Mouse (Mus musculus) inflammation-experienced regulatory T-cells, adult 6 months (primary cell): Measurements from ENCODE around the gene Aqp11. TPM values are rescaled to one million over a fixed set of nuclear protein-coding genes. Genes with fewer than 3 reads are reported as not detected.

Experiments
- ATAC-seq: one replicate; pipeline ENCODE4 v1.8.0; 2017
- polyA plus RNA-seq, 3 experiments: library from polyadenylated mRNA; unstranded; fragments of 100-300 nt; shearing (Covaris generic); gene quantifications; one replicate each; pipeline ENCODE4 v1.2.1; 2017

The Aqp11 gene
- polyA plus RNA-seq, 3 experiments from 2014 or later: 0.48 to 1.3 (median 1.1) TPM

DNA sequence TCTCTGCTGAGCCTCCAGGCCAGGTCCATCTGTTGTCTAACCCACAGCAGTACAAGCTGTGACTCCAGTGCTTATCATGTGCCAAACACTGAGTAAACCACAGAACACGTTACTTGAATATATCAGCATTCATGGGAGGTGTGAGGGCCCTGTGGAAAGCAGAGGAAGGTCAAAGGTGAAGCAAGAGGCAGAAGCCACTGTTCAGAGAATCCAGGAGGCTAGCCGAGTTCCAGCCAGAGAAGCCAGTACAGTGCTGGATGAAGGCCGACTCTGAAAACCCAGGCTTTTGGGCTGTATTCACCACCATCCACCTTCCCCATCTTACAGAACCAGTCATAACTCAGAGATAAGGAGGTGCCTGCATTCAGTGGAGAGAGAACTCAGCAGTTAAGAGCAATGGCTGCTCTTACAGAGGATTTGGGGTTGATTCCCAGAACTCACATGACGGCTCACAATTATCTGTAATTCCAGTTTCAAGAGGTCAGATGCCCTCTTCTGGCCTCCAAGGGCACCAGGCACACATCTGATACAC is 9.2 kb upstream of the Aqp11 start:
- ATAC-seq: no peak

DNA sequence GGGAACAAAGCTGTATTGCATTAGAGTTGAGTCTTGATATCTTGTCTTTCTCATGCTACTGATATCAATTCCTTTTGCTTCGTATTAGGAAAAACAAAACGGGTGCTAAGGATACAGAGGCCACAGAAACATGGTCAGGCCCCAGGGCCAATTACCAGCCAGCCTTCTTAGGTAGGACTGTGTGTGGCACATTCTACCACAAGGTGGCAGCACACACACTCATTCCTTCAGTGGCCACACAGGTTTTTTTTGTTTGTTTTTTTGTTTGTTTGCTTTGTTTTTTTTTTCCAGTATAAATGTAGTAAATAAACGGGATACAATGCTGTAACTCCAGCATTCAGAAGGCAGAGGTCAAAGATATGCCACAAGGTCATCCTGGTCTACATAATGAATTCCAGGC is 7.2 kb upstream of the Aqp11 start:
- no peak for ATAC-seq

DNA sequence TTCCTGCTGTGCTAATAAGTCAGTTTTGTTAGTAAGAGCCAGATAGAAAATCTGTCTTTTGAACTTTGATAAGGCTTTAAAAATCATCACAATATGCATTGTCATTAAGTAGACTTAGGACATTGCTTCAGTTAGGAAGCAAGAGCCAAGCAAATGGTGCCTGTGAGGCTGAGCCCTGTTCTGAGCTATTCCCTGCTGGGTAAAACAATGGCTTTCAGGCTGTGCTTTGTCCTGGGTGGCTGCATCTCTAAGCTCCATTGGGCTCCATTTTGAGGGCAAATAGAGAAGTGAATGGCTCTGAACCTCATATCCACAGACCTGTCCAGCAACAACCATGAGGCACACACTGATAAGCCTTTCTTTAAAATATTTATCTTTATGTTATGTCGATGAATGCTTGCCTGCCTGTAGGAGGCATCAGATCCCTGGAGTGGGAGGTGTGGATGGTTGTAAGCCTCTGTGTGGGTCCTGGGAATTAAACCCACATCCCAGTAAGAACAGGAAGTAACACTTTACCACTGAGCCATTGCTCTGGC is 3.7 kb upstream of the Aqp11 start:
- ATAC-seq: no peak

DNA sequence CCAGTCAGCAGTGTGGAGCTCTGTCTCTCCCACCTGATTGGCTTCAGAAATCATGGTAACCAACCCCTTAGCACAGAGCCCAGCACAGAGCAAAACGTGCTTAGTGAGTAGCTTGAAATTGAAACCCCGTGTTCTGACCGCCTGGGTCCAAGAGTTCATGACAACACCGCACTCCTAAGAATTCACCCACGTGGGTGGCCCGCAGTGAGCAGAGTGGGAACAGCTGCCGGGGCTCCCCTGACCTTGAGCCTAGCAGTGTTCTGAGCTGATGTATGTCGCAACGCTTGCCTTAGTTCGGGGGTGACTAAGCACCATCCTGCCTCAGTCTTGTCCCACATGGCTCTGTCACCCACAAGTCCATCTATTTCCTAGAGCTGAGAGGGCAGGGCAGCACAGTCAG is 2.9 kb upstream of the Aqp11 start:
- ATAC-seq: no peak

DNA sequence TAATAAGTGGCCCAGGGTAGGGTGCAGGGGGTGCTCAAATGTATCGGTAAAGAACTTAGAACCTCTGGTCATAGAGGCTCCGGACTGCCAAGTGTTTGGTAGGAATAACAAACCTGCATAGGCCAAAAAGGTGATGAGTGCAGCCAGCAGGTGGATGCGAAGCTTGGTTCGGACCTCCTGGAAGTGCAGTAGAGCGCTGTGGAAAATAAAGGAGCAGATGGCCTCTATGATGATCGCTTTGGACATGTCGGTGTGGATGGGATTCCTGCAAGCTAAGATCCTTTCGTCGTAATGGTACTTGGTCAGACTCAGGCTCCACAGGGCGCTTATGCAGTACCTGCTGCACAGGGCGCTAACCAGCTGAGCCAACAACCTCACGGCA is 842 bp downstream of the Aqp11 start:
- ATAC-seq: no peak

DNA sequence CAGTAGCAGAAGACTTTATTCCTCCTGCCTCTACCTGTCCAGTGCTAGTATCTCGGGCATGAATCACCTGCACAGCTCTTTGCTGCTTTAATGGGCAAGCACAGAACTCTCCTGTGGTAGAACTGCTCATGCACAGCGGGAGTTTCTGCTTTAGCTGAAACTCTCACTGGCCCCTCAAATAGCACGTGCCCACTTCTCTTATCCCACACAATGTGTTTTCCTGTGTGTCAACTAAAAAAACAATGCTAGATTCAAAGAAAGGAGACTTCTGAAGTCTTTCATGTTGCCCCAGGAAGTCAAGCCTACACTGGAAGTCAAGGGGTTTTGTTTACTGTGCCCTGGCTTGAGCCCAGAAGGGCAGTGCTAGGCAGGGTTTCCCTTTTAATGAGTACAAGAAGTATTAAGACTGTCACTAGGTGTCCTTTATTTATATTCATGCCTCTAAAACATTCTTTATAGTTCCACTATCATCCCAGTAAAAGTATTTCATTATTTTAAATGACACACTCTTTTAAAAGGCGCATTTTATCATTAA is 2.1 kb downstream of the Aqp11 start:
- ATAC-seq: no peak

DNA sequence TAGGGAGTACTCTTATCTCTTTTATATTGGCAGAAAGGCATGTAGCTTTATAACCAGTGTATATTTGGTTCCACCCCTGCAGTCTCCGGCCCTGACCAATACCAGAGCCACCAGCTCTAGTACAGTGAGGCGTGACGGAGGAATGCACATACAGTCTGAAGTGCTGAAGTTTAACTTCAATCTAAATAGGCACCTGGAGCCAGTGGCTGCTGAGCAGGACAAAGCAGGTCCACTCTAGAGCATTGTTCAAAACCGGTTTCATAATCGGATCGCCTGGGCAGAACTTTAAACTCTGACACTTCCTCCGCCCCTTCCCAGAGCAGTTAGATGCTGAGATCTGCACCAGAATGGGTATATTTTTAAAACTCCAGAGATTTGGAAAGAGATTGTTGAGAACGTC is 3.1 kb downstream of the Aqp11 start:
- no peak for ATAC-seq

DNA sequence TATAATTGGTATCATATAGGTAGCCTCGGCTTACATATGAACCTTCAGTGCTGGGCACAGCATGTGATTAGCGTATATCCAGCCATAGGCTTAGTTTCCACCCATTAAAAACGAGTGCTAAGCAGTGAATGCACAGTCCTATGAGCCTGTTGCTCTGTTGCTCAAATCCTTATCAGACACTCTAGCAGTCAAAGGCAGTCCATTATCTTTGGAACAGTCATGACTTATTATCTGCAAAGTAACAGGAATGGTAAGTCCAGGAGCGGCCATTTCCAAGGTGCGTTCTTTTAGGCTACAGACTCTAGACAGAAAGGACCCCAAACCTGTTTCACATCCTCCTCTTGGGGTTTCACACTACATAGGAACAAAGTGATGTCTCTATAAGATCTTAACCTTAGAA is 4.5 kb downstream of the Aqp11 start:
- no peak for ATAC-seq

DNA sequence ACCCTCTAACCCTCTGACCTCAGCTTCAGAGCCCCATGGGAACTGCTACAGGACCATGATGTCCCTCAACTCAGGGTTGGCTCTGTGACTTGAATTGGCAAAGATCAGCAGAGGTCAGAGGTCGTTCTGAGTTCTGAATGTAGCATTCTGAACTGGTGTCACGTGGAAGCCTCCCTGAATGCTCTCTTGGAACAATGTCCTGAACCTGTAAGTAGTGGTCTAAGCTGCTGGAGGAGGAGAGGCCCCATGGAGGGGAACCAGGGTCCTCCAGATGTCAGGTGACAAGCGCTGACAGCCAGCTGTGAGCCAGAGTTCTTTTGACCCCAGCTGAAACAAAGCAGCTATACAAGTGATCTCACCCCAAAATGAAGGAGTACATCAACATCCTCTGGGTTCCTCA is 7.7 kb downstream of the Aqp11 start:
- ATAC-seq: no peak

DNA sequence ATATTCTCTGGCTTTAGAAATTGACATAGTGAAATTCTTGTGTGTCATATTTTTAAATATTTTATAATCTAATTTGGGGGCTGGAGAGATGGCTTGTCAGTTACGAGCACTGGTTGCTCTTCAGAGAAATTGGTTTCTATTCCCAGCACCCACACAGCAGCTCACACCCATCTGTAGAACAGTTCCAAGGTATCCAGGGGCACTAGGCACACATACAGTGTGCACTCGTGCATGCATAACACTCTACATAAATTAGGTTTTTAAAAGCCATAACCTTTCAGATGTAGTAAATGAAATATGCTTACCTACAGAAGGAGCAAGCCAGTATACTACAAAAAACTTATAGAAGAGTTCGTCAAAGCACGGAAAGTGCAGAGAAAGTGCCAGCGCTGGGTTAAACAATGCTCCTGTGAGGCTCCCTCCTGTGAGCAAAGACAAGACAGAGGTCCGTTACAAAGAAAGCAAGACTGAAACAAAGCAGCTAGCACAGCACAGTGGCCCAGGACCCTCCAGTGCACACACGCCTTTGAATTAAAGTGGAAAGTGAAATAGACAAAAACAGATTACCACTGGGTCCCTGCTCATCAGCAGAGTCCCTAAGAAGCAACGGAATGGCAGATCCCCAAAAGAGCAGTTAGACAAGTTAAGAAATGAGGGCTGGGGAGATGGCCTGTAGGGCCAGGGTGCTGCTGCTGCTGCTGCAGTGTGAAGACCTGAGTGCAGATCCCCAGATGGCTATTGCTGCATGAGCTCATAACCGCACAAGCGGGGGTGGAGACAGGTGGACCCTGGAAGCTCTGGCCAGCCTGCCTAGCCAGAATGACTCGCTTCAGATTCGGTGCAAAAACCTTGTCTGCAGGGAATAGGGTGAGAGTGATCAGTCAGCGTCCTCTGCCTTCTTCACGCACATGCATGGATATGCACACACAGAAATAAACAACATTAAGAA is 9.1 kb downstream of the Aqp11 start:
- no peak for ATAC-seq

DNA sequence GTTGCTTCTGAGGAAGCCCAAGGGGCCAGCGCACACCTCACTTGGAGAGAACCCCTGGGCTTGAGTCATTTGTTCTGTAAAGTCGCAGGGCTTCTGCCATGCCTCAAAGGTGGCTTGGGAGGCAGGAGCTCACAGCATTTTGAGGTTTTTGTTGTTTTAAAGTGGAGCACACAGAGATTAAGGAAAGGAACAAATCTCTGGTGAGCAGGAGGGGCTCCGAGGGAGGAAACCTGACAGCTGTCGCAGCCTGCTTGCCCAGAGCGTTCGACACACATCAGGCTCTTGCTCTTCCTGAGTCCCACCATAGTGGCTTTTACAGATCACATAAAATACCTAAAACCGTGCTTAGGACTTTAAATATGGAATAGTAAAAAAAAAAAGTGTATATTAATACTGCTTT is 11.3 kb downstream of the Aqp11 start:
- ATAC-seq: no peak

DNA sequence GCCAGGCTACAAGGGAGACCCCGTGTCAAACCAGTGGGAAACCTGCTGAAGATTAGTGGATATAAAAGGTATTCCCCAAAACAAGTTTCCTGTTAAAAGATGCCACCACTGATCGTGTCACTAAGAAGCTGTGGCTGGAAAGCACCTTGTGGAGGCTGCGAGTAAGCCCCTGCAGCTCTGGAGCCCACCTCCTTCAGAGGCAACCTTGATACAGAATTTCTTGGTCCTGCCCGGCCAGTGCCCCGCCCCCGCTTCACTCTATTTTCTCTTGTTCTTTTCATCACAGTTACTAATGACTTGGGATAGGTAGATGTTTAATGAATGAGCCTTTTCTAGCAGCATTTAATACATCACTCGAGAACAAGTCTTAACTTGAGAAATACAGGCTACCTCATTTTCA is 12.0 kb downstream of the Aqp11 start:
- ATAC-seq: no peak

DNA sequence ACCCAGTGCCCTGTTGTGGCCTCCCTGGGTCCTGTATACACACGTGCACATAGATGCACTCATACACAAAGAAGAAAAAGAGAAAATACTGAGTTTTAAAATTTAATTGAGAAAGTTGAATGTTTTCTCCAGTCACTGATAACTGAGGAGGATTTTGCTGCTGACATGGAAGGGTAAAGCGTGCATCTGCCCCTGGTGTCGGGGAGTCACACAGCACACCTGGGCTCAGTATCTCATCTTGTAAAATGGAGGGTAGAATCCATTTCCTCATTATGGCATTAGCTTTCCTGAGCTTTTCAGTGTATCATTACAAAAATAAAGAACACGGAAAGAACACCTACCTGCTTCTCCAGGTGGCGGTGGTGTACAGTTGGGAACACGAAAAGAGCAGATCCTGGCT is 12.7 kb downstream of the Aqp11 start:
- ATAC-seq: no peak

DNA sequence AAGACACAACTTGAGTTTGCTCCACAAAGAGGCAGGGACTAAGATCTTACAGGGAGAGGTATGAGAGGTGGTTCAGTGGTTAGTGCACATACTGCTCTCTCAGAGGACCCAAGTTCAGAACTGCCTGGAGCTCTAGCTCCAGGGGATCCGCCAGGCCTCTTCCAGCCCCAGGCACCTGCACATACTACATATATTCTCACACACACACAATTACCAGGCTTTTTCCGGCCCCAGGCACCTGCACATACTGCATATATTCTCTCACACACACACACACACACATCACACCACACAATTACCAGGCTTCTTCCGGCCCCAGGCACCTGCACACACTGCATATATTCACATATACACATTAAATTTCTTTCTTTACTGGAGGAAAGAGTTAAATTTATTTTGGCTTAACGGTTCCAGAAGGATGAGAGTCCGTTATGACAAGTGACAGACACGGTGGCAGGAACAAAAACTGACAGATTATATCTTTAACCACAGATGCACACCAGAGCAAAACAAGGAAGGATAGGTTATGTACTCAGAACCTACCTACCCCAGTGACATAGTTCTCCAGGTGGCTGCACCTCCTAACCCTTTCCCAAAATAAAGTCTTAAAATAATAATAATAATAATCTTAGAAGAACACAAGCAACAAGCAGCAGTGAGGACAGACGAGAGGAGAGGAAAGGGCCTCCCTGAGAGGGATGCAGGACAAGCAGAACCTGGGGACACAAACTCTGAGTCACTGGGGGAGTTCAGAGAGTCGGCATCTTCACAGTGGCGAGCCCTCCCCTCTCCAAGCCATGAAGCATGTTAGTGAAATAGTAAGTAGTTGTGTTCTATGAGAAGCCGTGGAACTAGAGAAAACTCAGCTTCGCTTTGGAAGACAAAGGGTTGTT is 14.2 kb downstream of the Aqp11 start:
- no peak for ATAC-seq

DNA sequence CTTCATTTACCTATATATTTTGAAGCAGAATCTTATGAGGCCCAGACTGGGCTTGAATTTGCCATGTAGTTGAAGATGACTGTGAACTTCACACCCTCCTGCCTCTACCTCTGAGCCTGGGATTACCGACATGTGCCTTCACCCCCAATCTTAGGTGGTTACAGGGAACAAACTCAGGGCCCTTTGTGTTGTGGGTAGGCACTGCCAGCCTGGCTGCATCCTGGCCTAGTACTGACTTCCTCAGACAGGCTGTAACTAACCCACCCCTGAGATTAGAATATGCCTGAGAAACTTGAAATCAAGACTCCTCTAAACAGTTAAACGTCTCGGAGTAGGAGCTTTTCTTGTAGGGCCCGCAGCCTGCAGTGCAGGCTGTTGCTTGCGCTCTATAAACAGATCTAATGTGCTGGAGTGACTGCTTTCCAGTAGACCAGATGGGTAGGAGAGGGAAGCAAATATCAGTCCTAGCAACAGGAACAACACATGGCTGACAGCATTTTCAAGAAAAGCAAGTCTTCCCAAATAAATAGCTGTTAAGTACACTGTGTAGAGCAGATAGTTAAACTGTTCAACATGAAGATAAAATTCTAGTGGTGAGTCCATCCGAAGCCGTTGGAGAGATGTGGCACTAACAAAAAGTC is 15.7 kb downstream of the Aqp11 start:
- no peak for ATAC-seq

DNA sequence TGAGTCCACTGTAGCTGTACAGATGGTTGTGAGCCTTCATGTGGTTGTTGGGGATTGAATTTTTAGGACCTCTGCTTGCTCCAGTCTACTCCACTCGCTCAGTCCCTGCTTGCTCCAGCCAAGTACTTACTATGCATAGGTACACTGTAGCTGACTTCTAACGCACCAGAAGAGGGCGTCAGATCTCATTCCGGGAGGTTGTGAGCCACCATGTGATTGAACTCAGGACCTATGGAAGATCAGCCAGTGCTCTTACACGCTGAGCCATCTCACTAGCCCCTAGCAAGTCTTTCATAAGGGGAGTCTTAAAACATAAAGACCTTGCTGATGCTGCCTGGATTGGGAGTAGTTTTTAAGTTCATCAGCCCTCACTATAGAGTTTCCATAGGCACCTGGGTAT is 18.0 kb downstream of the Aqp11 start:
- no peak for ATAC-seq

DNA sequence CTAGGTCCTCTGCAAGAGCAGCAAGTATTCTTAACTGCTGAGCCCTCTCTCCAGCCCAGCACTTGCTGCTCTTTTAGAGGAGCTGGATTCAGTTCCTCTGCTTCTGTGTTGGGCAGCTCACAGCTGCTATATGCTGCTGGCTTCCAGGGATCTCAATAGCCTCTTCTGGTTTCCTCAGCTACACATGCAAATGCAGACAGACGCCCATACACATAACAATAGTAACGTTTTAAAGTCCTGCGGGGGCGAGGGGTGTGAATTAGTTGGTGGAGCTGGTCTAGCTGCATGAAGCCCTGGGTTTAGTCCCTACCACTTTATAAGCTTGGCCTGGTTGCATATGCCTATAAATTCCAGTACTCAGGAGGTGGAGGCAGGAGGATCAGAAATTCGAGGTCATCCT is 19.0 kb downstream of the Aqp11 start:
- no peak for ATAC-seq

DNA sequence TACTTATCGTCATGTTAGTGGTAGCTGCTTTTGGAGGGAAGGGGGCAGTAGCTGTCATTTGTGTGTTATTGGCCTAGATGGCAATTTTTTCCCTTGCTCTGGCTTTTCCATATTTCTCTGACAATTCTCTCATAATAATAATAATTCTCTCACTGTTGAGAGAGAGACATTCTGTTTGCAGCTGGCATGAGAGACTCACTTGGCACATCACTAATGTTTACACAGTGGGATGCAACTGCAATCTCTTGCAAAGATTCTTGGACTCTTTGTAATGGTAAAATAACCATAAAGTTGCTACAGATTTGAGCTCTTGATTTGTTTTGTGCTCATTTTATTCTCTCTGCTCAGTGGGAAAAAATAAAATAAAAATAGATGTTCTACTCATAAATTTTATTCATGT is 20.8 kb downstream of the Aqp11 start:
- ATAC-seq: no peak

DNA sequence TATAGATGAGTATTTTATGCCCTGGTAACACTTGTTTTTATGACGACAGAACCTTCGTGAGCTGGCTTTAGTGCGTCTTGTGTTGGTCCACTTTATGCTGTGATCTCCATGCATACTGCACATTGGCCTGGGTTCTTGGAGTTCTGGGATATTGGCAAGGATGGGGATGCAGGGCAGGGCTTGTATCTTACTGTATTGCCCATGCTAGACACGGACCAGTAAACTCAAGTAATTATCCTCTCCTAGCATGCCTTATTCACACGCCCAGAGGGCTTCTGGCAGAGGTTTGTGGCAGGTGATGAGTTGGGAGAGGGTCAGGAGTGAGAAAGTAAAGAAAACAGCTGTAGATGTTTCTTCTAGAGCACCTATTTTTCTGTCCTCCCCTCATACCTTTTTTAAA is 23.4 kb downstream of the Aqp11 start:
- no peak for ATAC-seq

DNA sequence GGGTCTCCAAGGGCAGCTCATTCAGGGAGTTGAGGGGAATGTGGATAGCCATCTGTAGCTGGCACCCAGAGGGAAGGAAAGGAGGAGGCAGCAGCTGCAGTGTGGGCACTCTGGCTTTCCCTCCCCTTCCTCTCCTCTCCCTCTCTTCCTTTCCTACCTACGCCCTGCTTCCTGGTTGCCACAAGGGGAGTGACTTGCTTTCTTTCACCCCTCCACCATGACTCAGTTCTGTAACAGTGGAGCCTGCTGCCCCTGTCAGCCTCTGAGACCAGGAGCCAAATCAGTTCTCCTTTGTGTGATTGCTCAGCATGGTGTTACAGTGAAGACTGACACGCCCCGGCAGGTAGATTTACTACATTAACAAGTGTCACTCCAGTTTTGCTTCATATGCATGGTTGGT is 28.9 kb downstream of the Aqp11 start:
- no peak for ATAC-seq

DNA sequence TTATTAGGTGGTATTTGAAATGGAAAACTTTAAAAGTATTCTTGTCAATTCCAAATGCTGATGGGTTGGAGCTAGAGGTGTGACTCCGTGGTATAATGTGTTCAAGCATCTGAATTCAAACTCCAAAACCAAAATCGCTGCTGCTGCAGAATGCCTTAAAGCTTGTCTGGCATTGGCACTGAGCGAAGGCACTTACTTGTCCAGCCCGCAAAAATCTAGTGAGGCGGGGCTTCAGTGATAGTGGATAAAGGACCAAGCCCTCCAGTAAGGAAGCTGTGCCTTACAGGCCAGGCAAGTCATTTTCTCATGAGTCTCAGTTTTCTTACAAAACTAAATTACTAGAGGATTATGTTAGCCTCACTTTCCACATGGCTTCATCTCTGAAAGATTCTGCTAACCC is 30.3 kb downstream of the Aqp11 start:
- no peak for ATAC-seq

DNA sequence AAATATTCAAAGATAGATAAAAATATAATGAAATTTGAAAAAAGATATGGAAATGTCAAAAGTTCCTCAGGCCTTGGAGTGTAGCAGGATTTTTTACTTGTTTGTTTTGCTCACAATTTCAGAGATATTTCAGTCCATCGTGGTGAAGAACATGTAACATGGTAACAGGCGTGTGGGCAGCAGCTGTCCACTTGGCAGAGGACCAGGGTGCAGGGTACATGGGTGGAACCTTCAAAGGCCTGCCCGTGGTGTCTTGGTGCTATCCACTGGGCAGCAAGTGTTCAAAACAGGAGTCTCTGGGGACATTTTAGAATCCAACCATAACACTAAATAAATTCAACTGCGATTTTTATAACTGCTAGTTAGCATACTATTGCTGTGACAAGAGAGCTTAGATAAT is 31.0 kb downstream of the Aqp11 start:
- no peak for ATAC-seq

DNA sequence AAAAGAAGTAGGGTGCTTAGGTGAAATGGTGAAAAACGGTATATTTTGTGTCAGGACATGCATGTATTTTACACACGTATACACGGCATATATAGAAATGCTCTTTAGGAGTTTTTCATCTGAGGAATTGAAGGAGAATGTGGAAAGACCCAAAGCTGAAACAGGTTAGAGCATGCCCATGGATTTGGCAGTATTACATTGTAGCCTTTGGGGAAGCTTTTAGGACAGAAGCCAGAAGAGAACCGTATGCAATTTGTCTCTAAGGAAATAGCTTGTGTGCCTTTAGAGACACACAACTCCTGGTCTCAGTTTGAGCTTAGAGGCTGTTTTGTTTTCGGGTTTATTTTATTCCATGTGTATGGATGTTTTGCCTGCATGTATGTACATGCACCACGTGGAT is 37.0 kb downstream of the Aqp11 start:
- no peak for ATAC-seq
